Comparison of ENCODE assay signal across 4 mouse cellular contexts in genomic region chrX:153025709-153026108, GRCm38 (mm10). TPM values are rescaled to one million over a fixed set of nuclear protein-coding genes. Genes with fewer than 3 reads are reported as not detected.
ATAC-seq lines count a peak whose summit lies in the region.
"Had no signal": no experiment of that assay in that cellular context is flagged by ENCODE, and none has a peak within 500 bp of the region (broad histone marks: within the 10 kb centered on the region; RNA-seq: fewer than 3 reads in every experiment).

No protein-coding gene starts in this region.

- peak; percentile 54 for ATAC-seq in megakaryocyte progenitor cell, adult 5-6 weeks (replicated peaks; ENCODE audit: poor library complexity)
- ATAC-seq in megakaryocyte-erythroid progenitor cell, adult 5-6 weeks (replicated peaks; ENCODE audit: low FRiP score, low TSS enrichment, poor library complexity, severe bottlenecking), result peak; percentile 70

RNA-seq across cellular contexts. Expression of gene Mageh1, which starts 11.7 kb away (rescaled TPM):
- 0.27 and 0.46 TPM in 2 replicates for total RNA-seq in megakaryocyte progenitor cell, adult 5-6 weeks (2015)
- total RNA-seq in megakaryocyte progenitor cell, adult 5-6 weeks (2017), result 0.44 and 0.50 TPM in 2 replicates
- total RNA-seq in megakaryocyte-erythroid progenitor cell, adult 5-6 weeks (2014; fragmentation: Nextera tagmentation), result 0.98 TPM in 1 of 2 replicates, not detected in the other
- total RNA-seq in megakaryocyte-erythroid progenitor cell, adult 5-6 weeks (2017), result 1.3 and 3.9 TPM in 2 replicates
- total RNA-seq: MEL had no signal

RNA-seq across cellular contexts. Expression of gene Usp51, which starts 19.4 kb away (rescaled TPM):
- 0.62 and 1.2 TPM in 2 replicates for total RNA-seq in megakaryocyte progenitor cell, adult 5-6 weeks (2015)
- total RNA-seq in megakaryocyte progenitor cell, adult 5-6 weeks (2017), result 0.29 and 0.61 TPM in 2 replicates
- total RNA-seq in megakaryocyte-erythroid progenitor cell, adult 5-6 weeks (2014; fragmentation: Nextera tagmentation), result 0.42 and 1.1 TPM in 2 replicates
- total RNA-seq in megakaryocyte-erythroid progenitor cell, adult 5-6 weeks (2017), result 0.57 and 2.0 TPM in 2 replicates
- total RNA-seq: G1E, MEL had no signal
